Mouse (Mus musculus): Measurements from ENCODE around the gene Mapkapk2. TPM values are rescaled to one million over a fixed set of nuclear protein-coding genes. Genes with fewer than 3 reads are reported as not detected.

Gene Mapkapk2
- 32.0 TPM for polyA plus RNA-seq (2014; fragmentation: Illumina TruSeq; extraction: RNeasy Lipid Tissue Mini Kit (QIAGEN cat#74804); ENCODE audit: low read depth, low replicate concordance)

DNA sequence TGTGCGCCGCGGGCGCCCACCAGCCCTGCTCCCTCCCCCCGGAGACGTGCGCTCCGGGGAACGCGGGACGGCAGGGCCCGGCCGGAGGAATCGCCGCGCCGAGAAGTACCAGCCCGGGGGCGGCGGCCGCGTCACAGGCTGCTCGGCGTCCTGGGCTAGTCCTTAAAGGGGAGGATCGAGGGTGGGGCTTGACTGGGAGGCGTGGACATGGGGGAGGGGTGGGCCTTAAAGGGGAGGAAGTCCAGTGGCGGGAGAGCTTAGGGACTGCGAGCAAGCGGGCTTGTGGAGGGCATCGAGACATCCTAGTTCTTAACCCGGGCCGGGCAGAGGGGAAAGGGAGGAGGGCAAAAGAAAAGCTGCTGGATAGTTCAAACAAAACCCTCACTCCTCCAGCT is at the start of gene Mapkapk2:
TSS of gene Mapkapk2 (minus strand) at position 127 of the 395 bp plus-strand sequence.

DNA sequence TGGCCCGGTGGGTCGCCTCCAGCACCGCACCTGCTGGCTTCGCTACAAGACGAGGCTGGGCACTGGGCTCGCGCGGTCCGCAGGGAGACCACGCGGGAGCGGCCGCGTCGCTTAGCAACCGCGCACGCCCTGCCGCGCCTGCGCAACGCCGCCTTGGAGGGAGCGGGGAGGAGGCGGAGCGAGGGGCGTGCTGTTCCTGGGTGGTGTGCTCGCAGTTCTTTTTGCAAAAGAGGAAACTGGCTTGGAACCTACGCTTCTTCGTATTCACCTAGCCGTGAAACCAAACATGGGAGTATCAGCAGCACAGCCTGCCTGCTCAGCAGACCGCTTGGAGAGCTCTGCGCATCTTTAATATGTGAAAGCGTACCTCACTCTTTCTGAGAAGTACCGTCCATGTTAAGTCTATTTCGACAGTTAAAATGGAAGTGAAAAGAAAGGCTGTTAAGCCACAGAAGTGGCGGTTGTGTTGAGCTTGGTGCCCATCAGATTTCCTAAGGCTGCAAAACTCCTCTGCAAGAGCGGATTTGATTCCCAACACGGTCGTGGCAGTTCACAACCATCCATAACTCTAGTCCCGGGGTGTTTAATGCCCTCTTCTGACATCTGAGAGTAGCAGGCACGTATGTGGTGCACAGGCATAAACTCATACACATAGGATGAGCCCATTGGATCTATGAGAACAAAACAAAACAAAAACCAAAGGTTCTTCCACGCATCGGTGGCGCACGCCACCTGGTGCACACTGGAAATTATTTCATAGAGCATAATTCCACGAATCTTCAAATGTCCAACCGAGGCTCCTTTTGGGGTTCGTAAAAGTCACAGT is 40.8 kb upstream of the Mapkapk2 start, which contains the start of gene Dyrk3:
TSS of gene Dyrk3 (minus strand) at position 150 of the 826 bp plus-strand sequence.

DNA sequence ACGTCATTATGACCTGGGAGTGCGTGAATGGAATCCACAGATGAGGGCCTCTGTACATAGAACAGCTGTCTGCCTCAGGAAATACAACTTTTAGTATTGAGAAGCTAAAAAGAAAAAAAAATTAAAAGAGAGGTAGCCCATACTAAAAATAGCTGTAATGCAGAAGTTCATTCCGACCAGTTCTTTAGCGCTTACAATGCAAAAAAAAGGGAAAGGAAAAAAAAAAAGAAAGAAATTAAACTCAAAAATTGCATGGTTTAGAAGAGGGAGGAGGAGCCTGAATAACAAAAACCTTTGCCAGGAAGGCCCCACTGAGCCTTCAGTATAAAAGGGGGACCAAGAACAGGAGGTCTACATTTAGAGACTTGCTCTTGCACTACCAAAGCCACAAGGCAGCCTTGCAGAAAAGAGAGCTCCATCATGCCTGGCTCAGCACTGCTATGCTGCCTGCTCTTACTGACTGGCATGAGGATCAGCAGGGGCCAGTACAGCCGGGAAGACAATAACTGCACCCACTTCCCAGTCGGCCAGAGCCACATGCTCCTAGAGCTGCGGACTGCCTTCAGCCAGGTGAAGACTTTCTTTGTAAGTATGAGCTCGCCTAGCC is 78.0 kb downstream of the Mapkapk2 start, which contains the start of gene Il10:
TSS of gene Il10 (plus strand) at position 354 of the 607 bp plus-strand sequence.

Other genes with a start within 250 kb of the Mapkapk2 start
- gene Fcmr, start 232.2 kb downstream of the Mapkapk2 start, polyA plus RNA-seq (2014; fragmentation: Illumina TruSeq; extraction: RNeasy Lipid Tissue Mini Kit (QIAGEN cat#74804); ENCODE audit: low read depth, low replicate concordance), result 2.7 TPM
- gene Il24, start 210.4 kb downstream of the Mapkapk2 start, polyA plus RNA-seq (2014; fragmentation: Illumina TruSeq; extraction: RNeasy Lipid Tissue Mini Kit (QIAGEN cat#74804); ENCODE audit: low read depth, low replicate concordance), result not detected
- gene Il20, start 186.4 kb downstream of the Mapkapk2 start, polyA plus RNA-seq (2014; fragmentation: Illumina TruSeq; extraction: RNeasy Lipid Tissue Mini Kit (QIAGEN cat#74804); ENCODE audit: low read depth, low replicate concordance), result not detected
- gene Il19, start 157.7 kb downstream of the Mapkapk2 start, polyA plus RNA-seq (2014; fragmentation: Illumina TruSeq; extraction: RNeasy Lipid Tissue Mini Kit (QIAGEN cat#74804); ENCODE audit: low read depth, low replicate concordance), result not detected
- gene Il10, start 78.0 kb downstream of the Mapkapk2 start, polyA plus RNA-seq (2014; fragmentation: Illumina TruSeq; extraction: RNeasy Lipid Tissue Mini Kit (QIAGEN cat#74804); ENCODE audit: low read depth, low replicate concordance), result not detected
- gene Dyrk3, start 40.5 kb upstream of the Mapkapk2 start, polyA plus RNA-seq (2014; fragmentation: Illumina TruSeq; extraction: RNeasy Lipid Tissue Mini Kit (QIAGEN cat#74804); ENCODE audit: low read depth, low replicate concordance), result 0.89 TPM
- gene Eif2d, start 55.4 kb upstream of the Mapkapk2 start, polyA plus RNA-seq (2014; fragmentation: Illumina TruSeq; extraction: RNeasy Lipid Tissue Mini Kit (QIAGEN cat#74804); ENCODE audit: low read depth, low replicate concordance), result 21.7 TPM
- gene Rassf5, start 147.4 kb upstream of the Mapkapk2 start, polyA plus RNA-seq (2014; fragmentation: Illumina TruSeq; extraction: RNeasy Lipid Tissue Mini Kit (QIAGEN cat#74804); ENCODE audit: low read depth, low replicate concordance), result 4.1 TPM
- 2.1 TPM for gene Ikbke, start 181.8 kb upstream of the Mapkapk2 start, polyA plus RNA-seq (2014; fragmentation: Illumina TruSeq; extraction: RNeasy Lipid Tissue Mini Kit (QIAGEN cat#74804); ENCODE audit: low read depth, low replicate concordance)